Mouse (Mus musculus): ENCODE measurements around the gene Bckdha. TPM values are rescaled to one million over a fixed set of nuclear protein-coding genes. Genes with fewer than 3 reads are reported as not detected.

The Bckdha gene
- polyA plus RNA-seq, 1 experiment from 2014 or later, result 48.1 TPM

DNA sequence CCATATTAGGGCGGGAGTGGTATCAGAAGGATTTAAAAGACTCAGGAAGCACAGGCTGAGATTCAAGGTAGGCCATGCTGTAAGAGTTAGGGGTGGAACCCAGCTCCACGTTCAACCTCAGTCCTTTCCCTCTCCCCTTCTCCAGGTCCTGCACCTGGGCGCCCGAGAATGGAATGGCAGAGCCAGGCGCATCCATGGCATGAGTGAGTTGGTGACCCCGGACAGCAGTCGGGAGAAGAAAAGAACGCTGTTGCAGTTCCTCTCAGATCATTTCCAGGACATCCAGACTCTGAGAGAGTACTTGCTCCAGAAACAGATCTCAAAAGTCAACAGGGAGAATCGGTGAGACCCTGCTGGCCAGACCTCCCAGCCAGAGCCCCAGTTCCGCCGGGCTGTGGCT, 38.0 kb downstream of the Bckdha start:
- H3K4me1 ChIP-seq (replicated peaks), result peaks cover 24% of the 10 kb centered on the region
- no peak overlapping the region for H3K9ac ChIP-seq
- WGBS, result 87% methylated on average over 11 of the region's 11 CpGs
- no peaks in the 10 kb centered on the region for H3K9me3 ChIP-seq (replicated peaks)
- peaks cover 49% of the 10 kb centered on the region for H3K36me3 ChIP-seq
- no peak overlapping the region for H3K4me2 ChIP-seq
- ATAC-seq (ENCODE audit: insufficient number of reproducible peaks, low FRiP score), result no peak
- H3K4me3 ChIP-seq, result no peak overlapping the region
- no peaks in the 10 kb centered on the region for H3K27me3 ChIP-seq (replicated peaks)
- no peak overlapping the region for H3K27ac ChIP-seq (ENCODE audit: poor library complexity, severe bottlenecking)

DNA sequence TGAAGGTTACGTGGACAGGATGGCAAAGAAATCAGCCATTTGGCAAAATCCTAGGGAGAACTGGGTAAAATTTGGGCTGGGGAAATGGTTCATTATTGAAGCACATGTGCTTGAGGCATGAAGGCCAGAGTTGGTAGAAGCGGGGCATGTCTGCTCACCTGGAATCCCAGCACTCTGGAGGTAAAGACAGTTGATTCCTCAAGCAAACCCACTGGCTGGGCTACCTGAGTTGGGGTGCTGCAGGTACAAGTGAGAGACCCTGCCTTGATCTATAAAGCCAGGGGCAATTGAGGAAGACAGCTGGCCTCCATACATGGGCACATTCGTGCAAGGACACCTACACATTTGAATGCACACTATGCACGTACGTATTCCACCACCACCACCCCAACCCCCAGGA, 38.7 kb downstream of the Bckdha start:
- no peaks in the 10 kb centered on the region for H3K9me3 ChIP-seq (replicated peaks)
- no peak overlapping the region for H3K9ac ChIP-seq
- peaks cover 42% of the 10 kb centered on the region for H3K36me3 ChIP-seq
- H3K27ac ChIP-seq (ENCODE audit: poor library complexity, severe bottlenecking), result no peak overlapping the region
- WGBS, result 91% methylated on average over 5 of the region's 5 CpGs
- peaks cover 17% of the 10 kb centered on the region for H3K4me1 ChIP-seq (replicated peaks)
- H3K4me3 ChIP-seq, result peak overlapping the region; percentile 57
- no peak for ATAC-seq (ENCODE audit: insufficient number of reproducible peaks, low FRiP score)
- peak overlapping the region; percentile 74 for H3K4me2 ChIP-seq
- H3K27me3 ChIP-seq (replicated peaks), result no peaks in the 10 kb centered on the region

GRCm38 (mm10) chr7:25619722-25619991, 39.1 kb downstream of the Bckdha start:
- H3K9me3 ChIP-seq (replicated peaks), result no peaks in the 10 kb centered on the region
- peak overlapping the region; percentile 74 for H3K4me2 ChIP-seq
- ATAC-seq (ENCODE audit: insufficient number of reproducible peaks, low FRiP score), result no peak
- H3K27me3 ChIP-seq (replicated peaks), result no peaks in the 10 kb centered on the region
- peak overlapping the region; percentile 36 for H3K9ac ChIP-seq
- WGBS, result 23% methylated on average over 5 of the region's 5 CpGs
- peaks cover 38% of the 10 kb centered on the region for H3K36me3 ChIP-seq
- no peak overlapping the region for H3K27ac ChIP-seq (ENCODE audit: poor library complexity, severe bottlenecking)
- peaks cover 14% of the 10 kb centered on the region; the same call in 1 of the 2 replicates for H3K4me1 ChIP-seq (replicated peaks)
- H3K4me3 ChIP-seq, result peak overlapping the region; percentile 57

GRCm38 (mm10) chr7:25618865-25619721, 39.7 kb downstream of the Bckdha start, which contains the start of gene Dmac2:
TSS of gene Dmac2 (plus strand) at chr7:25619414.
- H3K27me3 ChIP-seq (replicated peaks), result no peaks in the 10 kb centered on the region
- peak within 1 kb of the TSS; percentile 74 for H3K4me2 ChIP-seq
- H3K4me1 ChIP-seq (replicated peaks), result peaks cover 8% of the 10 kb centered on the region; the same call in 1 of the 2 replicates
- H3K36me3 ChIP-seq, result peaks cover 32% of the 10 kb centered on the region
- no peaks in the 10 kb centered on the region for H3K9me3 ChIP-seq (replicated peaks)
- H3K27ac ChIP-seq (ENCODE audit: poor library complexity, severe bottlenecking), result no peak within 1 kb of the TSS
- peak; percentile 92 for ATAC-seq (ENCODE audit: insufficient number of reproducible peaks, low FRiP score)
- H3K4me3 ChIP-seq, result peak within 1 kb of the TSS; percentile 57
- WGBS, result 2% methylated on average over 53 of the region's 53 CpGs
- peak within 1 kb of the TSS; percentile 55 for H3K9ac ChIP-seq

DNA sequence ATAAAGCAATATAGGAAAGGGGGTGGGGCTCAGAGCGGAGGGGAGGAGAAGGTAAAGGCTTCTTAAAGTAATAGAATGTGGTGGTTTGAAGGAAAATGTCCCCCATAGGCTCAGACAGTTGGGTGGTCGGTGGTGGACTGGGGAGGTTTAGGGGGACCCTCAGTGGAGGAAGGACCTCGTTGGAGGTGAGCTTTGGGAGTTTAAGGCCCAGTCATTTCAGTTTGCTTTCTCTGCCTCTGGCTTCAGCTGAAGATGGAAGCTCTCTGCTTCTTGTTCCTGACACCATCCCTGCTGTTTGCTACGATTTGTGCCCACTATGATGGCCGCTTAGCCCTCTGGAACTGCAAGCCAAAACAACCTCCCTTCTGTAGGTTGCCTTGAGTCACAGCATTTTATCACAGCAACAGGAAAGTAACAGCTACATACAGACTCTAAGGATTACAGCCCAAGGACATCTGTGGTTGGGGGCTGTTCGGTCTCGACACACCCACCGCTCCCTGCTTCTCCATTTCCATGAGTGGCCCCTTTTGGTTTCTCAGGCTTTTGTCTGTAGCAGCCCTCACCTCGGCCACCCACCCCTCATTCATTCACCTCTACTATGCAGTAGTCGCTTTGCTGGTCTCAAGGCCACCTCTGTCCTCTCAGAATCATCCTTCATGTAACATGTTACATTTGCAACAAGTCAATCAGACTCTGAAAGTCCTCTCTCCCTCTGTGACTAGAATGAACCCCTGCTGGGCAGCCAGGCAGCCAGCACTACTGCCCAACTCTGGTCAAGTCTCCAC, 41.2 kb downstream of the Bckdha start:
- H3K4me3 ChIP-seq, result no peak overlapping the region
- no peaks in the 10 kb centered on the region for H3K9me3 ChIP-seq (replicated peaks)

DNA sequence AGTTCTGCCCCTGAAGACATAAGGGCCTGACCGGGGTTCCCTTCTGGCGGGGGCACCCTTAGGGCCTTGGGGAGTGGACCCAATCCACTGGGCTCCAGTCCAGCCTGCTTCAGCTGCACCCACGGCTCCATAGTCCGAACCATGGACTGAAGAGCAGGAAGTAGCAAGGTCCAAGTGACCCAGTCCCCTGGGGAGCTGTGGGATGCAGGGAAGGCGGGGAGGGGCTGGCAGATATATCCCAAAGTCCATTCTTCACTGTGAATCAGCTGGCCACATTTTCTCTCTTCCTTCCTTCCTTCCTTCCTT, 43.1 kb downstream of the Bckdha start, which contains the start of gene Erich4:
Gene Erich4 (minus strand): TSS at position 187 of the 306 bp plus-strand sequence.
- Histone ChIP-seq H3K27me3 (replicated peaks) (0 out of 2 replicates have a peak, but pooled peaks cover 3% of the 10 kb centered on the region), H3K4me2 (no peak within 1 kb of the TSS), H3K27ac (ENCODE audit: poor library complexity, severe bottlenecking) (no peak within 1 kb of the TSS), H3K9me3 (replicated peaks) (no peaks in the 10 kb centered on the region), H3K9ac (no peak within 1 kb of the TSS), H3K36me3 (no peaks in the 10 kb centered on the region), H3K4me1 (replicated peaks) (peaks cover 4% of the 10 kb centered on the region; the same call in 1 of the 2 replicates), H3K4me3 (no peak within 1 kb of the TSS)
- ATAC-seq (ENCODE audit: insufficient number of reproducible peaks, low FRiP score), result no peak
- 70% methylated on average over 5 of the region's 5 CpGs for whole genome bisulfite sequencing

More for the DNA sequence above, 41.2 kb downstream of the Bckdha start:
- no peak overlapping the region for H3K9ac ChIP-seq
- 75% methylated on average over 10 of the region's 10 CpGs for WGBS
- H3K4me1 ChIP-seq (replicated peaks), result peaks cover 4% of the 10 kb centered on the region; the same call in 1 of the 2 replicates
- no peak for ATAC-seq (ENCODE audit: insufficient number of reproducible peaks, low FRiP score)
- no peak overlapping the region for H3K4me2 ChIP-seq
- peaks cover 17% of the 10 kb centered on the region for H3K36me3 ChIP-seq
- H3K27me3 ChIP-seq (replicated peaks), result no peaks in the 10 kb centered on the region
- H3K27ac ChIP-seq (ENCODE audit: poor library complexity, severe bottlenecking), result no peak overlapping the region

DNA sequence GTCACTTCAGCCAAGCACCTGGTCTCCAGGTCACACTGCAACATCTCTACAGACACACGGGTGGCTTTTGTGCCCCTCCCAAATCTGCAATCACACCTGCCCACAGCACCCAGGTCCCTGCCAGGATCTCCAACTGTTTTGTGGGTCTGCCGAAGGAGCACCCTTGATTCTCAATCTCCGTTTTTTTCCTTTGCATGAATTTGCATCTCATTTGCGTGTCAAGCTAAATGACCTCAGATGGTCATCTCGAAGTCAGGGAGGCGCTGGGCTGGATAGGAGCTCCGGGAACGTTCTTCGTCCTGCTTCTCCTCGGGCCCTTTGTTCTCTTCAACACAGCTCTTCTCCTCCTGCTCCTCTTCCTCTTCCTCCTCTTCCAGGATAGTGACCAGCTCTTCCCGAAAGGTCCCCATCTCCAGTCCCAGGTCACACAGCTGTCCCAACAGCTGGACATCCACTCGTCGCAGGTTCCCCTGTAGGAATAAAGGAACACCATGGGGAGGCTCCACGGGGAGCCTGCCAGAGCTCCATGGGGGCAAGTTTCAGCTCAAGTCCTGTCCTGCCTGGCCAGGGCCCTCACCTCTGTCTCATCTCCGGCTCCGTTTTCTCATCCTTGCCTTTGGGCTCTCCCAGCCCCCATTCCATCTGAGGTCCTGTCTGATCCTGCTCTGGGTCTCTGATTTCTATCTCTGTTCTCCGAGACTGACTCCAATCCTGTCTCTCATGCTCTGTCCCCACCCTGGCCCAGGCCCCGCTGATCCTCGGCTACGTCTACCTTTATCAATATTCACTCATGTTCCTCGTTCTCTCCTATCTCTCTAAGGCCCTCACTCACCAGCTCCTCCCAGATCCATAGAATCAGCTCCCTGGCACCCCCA, 43.7 kb downstream of the Bckdha start:
- ATAC-seq (ENCODE audit: insufficient number of reproducible peaks, low FRiP score), result no peak
- Histone ChIP-seq H3K9me3 (replicated peaks) (no peaks in the 10 kb centered on the region), H3K4me2 (no peak overlapping the region), H3K36me3 (no peaks in the 10 kb centered on the region), H3K9ac (no peak overlapping the region), H3K27me3 (replicated peaks) (peaks cover 7% of the 10 kb centered on the region; the same call in 1 of the 2 replicates), H3K4me3 (no peak overlapping the region), H3K27ac (ENCODE audit: poor library complexity, severe bottlenecking) (no peak overlapping the region), H3K4me1 (replicated peaks) (peaks cover 4% of the 10 kb centered on the region; the same call in 1 of the 2 replicates)
- 58% methylated on average over 21 of the region's 21 CpGs for WGBS

GRCm38 (mm10) chr7:25614086-25614485, 44.7 kb downstream of the Bckdha start:
- Histone ChIP-seq H3K36me3 (no peaks in the 10 kb centered on the region), H3K9ac (no peak overlapping the region), H3K9me3 (replicated peaks) (no peaks in the 10 kb centered on the region), H3K27ac (ENCODE audit: poor library complexity, severe bottlenecking) (no peak overlapping the region), H3K4me2 (no peak overlapping the region), H3K4me3 (no peak overlapping the region), H3K27me3 (replicated peaks) (peaks cover 11% of the 10 kb centered on the region; the same call in 1 of the 2 replicates), H3K4me1 (replicated peaks) (no peaks in the 10 kb centered on the region)
- WGBS, result 84% methylated on average over 5 of the region's 5 CpGs
- no peak for ATAC-seq (ENCODE audit: insufficient number of reproducible peaks, low FRiP score)

DNA sequence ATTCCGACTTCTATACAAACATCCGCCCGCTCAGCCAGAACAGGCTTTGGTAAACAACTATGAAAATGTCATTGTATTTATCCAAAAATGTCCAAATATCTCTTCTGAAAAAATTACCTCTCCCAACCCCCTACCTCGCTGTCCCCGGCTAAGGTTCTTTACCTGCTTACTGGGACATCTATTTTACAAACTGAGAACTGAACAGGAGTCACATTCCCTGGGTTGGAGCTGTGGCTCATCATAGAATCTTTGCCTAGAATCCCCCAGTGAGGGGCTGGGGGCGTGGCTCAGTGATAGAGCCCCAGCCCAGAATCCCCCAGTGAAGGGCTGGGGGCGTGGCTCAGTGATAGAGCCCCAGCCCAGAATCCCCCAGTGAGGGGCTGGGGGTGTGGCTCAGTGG, 47.3 kb downstream of the Bckdha start:
- peaks cover 11% of the 10 kb centered on the region; the same call in 1 of the 2 replicates for H3K27me3 ChIP-seq (replicated peaks)
- H3K9me3 ChIP-seq (replicated peaks), result peaks cover 2% of the 10 kb centered on the region; the same call in 1 of the 2 replicates
- WGBS, result 36% methylated on average over 7 of the region's 7 CpGs
- no peak for ATAC-seq (ENCODE audit: insufficient number of reproducible peaks, low FRiP score)
- no peaks in the 10 kb centered on the region for H3K4me1 ChIP-seq (replicated peaks)
- no peak overlapping the region for H3K4me2 ChIP-seq
- H3K4me3 ChIP-seq, result no peak overlapping the region
- no peak overlapping the region for H3K27ac ChIP-seq (ENCODE audit: poor library complexity, severe bottlenecking)
- H3K9ac ChIP-seq, result no peak overlapping the region
- no peaks in the 10 kb centered on the region for H3K36me3 ChIP-seq

DNA sequence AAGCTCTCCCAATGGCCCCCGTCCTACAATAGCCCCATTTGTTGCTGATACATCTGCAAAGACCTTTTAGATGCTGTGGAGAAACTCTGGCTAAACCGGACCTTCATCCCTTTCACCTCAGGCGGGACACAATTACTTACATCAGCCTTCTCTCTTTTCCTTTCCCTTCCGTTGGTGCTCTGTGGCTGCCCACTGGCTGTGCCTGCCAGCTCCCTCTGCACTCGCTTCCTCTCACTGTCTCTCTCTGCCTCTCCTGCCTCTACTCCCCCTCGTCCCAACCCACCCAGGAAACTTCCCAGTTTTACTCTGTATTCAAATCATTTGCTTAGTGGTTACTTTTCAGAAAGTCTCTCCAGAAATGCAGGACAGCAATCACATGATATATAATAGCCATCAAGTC, 48.7 kb downstream of the Bckdha start:
- H3K4me3 ChIP-seq, result no peak overlapping the region
- H3K27me3 ChIP-seq (replicated peaks), result peaks cover 11% of the 10 kb centered on the region; the same call in 1 of the 2 replicates
- no peak overlapping the region for H3K4me2 ChIP-seq
- no peaks in the 10 kb centered on the region for H3K36me3 ChIP-seq
- WGBS, result 36% methylated on average over 6 of the region's 6 CpGs
- no peak for ATAC-seq (ENCODE audit: insufficient number of reproducible peaks, low FRiP score)
- H3K9me3 ChIP-seq (replicated peaks), result peaks cover 2% of the 10 kb centered on the region; the same call in 1 of the 2 replicates
- no peak overlapping the region for H3K9ac ChIP-seq
- no peaks in the 10 kb centered on the region for H3K4me1 ChIP-seq (replicated peaks)
- no peak overlapping the region for H3K27ac ChIP-seq (ENCODE audit: poor library complexity, severe bottlenecking)
